Mouse (Mus musculus): ENCODE results near the gene Fam57b. TPM values are rescaled to one million over a fixed set of nuclear protein-coding genes. Genes with fewer than 3 reads are reported as not detected.

Gene Fam57b
- polyA plus RNA-seq, 1 experiment from 2014 or later: 64.4 TPM

- ATAC-seq (ENCODE audit: low read depth): peak; percentile 93
- WGBS: 3% methylated on average over 42 of the region's 42 CpGs
- H3K27ac ChIP-seq (ENCODE audit: low read depth, low read length): peak within 1 kb of the TSS; percentile 36
- peaks cover 18% of the 10 kb centered on the region for H3K4me1 ChIP-seq (ENCODE audit: control insufficient read depth, insufficient read depth, low read length)
- H3K9me3 ChIP-seq (ENCODE audit: control insufficient read depth, low read length): no peaks in the 10 kb centered on the region
- no peaks in the 10 kb centered on the region for H3K27me3 ChIP-seq (ENCODE audit: control insufficient read depth, insufficient read depth, low read length)
- peaks cover 21% of the 10 kb centered on the region for H3K36me3 ChIP-seq (ENCODE audit: control insufficient read depth, insufficient read depth, low read length)
- H3K4me3 ChIP-seq (ENCODE audit: low read depth, low read length): peak within 1 kb of the TSS; percentile 38
- H3K4me2 ChIP-seq (ENCODE audit: low read depth, low read length): peak within 1 kb of the TSS; percentile 61
- H3K9ac ChIP-seq (replicated peaks; ENCODE audit: low read depth, low read length): peak within 1 kb of the TSS; percentile 56
Measured at GRCm38 (mm10) chr7:126861429-126862130, 64.1 kb downstream of the Fam57b start, which contains the start of gene Hirip3. Gene Hirip3 (plus strand): TSS chr7:126861972.

GRCm38 (mm10) chr7:126862147-126862784 is 64.8 kb downstream of the Fam57b start, which contains the start of gene Ino80e:
Gene Ino80e (minus strand): TSS chr7:126862377.
- peak within 1 kb of the TSS; percentile 36 for H3K27ac ChIP-seq (ENCODE audit: low read depth, low read length)
- H3K36me3 ChIP-seq (ENCODE audit: control insufficient read depth, insufficient read depth, low read length): peaks cover 27% of the 10 kb centered on the region
- peak within 1 kb of the TSS; percentile 56 for H3K9ac ChIP-seq (replicated peaks; ENCODE audit: low read depth, low read length)
- peak; percentile 68 for ATAC-seq (ENCODE audit: low read depth)
- peaks cover 18% of the 10 kb centered on the region for H3K4me1 ChIP-seq (ENCODE audit: control insufficient read depth, insufficient read depth, low read length)
- H3K9me3 ChIP-seq (ENCODE audit: control insufficient read depth, low read length): no peaks in the 10 kb centered on the region
- H3K27me3 ChIP-seq (ENCODE audit: control insufficient read depth, insufficient read depth, low read length): no peaks in the 10 kb centered on the region
- H3K4me2 ChIP-seq (ENCODE audit: low read depth, low read length): peak within 1 kb of the TSS; percentile 61
- H3K4me3 ChIP-seq (ENCODE audit: low read depth, low read length): peak within 1 kb of the TSS; percentile 38
- under 1% methylated on average over 41 of the region's 41 CpGs for WGBS

GRCm38 (mm10) chr7:126863791-126864190 is 66.3 kb downstream of the Fam57b start:
- 63% methylated on average over 6 of the region's 6 CpGs for WGBS
- Histone ChIP-seq H3K4me2 (ENCODE audit: low read depth, low read length) (peak overlapping the region; percentile 61), H3K27me3 (ENCODE audit: control insufficient read depth, insufficient read depth, low read length) (no peaks in the 10 kb centered on the region), H3K4me1 (ENCODE audit: control insufficient read depth, insufficient read depth, low read length) (peaks cover 18% of the 10 kb centered on the region), H3K4me3 (ENCODE audit: low read depth, low read length) (no peak overlapping the region), H3K9me3 (ENCODE audit: control insufficient read depth, low read length) (no peaks in the 10 kb centered on the region), H3K36me3 (ENCODE audit: control insufficient read depth, insufficient read depth, low read length) (peaks cover 38% of the 10 kb centered on the region), H3K9ac (replicated peaks; ENCODE audit: low read depth, low read length) (peak overlapping the region; percentile 56; the same call in 1 of the 2 replicates), H3K27ac (ENCODE audit: low read depth, low read length) (no peak overlapping the region)
- no peak for ATAC-seq (ENCODE audit: low read depth)

GRCm38 (mm10) chr7:126867534-126867933 is 70.1 kb downstream of the Fam57b start:
- peaks cover 72% of the 10 kb centered on the region for H3K36me3 ChIP-seq (ENCODE audit: control insufficient read depth, insufficient read depth, low read length)
- 90% methylated on average over 2 of the region's 2 CpGs for WGBS
- H3K27me3 ChIP-seq (ENCODE audit: control insufficient read depth, insufficient read depth, low read length): no peaks in the 10 kb centered on the region
- H3K9ac ChIP-seq (replicated peaks; ENCODE audit: low read depth, low read length): no peak overlapping the region
- H3K9me3 ChIP-seq (ENCODE audit: control insufficient read depth, low read length): no peaks in the 10 kb centered on the region
- ATAC-seq (ENCODE audit: low read depth): no peak
- no peak overlapping the region for H3K4me2 ChIP-seq (ENCODE audit: low read depth, low read length)
- H3K4me1 ChIP-seq (ENCODE audit: control insufficient read depth, insufficient read depth, low read length): peaks cover 12% of the 10 kb centered on the region
- H3K27ac ChIP-seq (ENCODE audit: low read depth, low read length): no peak overlapping the region
- H3K4me3 ChIP-seq (ENCODE audit: low read depth, low read length): no peak overlapping the region

GRCm38 (mm10) chr7:126868003-126868402 is 70.5 kb downstream of the Fam57b start:
- Histone ChIP-seq H3K4me3 (ENCODE audit: low read depth, low read length) (no peak overlapping the region), H3K27ac (ENCODE audit: low read depth, low read length) (no peak overlapping the region), H3K27me3 (ENCODE audit: control insufficient read depth, insufficient read depth, low read length) (no peaks in the 10 kb centered on the region), H3K4me1 (ENCODE audit: control insufficient read depth, insufficient read depth, low read length) (peaks cover 8% of the 10 kb centered on the region), H3K36me3 (ENCODE audit: control insufficient read depth, insufficient read depth, low read length) (peaks cover 77% of the 10 kb centered on the region), H3K9ac (replicated peaks; ENCODE audit: low read depth, low read length) (0 out of 2 replicates have a peak overlapping the region, but pooled peaks have one; percentile 16), H3K9me3 (ENCODE audit: control insufficient read depth, low read length) (no peaks in the 10 kb centered on the region), H3K4me2 (ENCODE audit: low read depth, low read length) (no peak overlapping the region)
- 90% methylated on average over 12 of the region's 12 CpGs for WGBS
- no peak for ATAC-seq (ENCODE audit: low read depth)

- Histone ChIP-seq H3K27ac (ENCODE audit: low read depth, low read length) (no peak overlapping the region), H3K4me1 (ENCODE audit: control insufficient read depth, insufficient read depth, low read length) (no peaks in the 10 kb centered on the region), H3K27me3 (ENCODE audit: control insufficient read depth, insufficient read depth, low read length) (no peaks in the 10 kb centered on the region), H3K36me3 (ENCODE audit: control insufficient read depth, insufficient read depth, low read length) (peaks cover 93% of the 10 kb centered on the region), H3K4me3 (ENCODE audit: low read depth, low read length) (no peak overlapping the region), H3K9ac (replicated peaks; ENCODE audit: low read depth, low read length) (no peak overlapping the region), H3K9me3 (ENCODE audit: control insufficient read depth, low read length) (no peaks in the 10 kb centered on the region), H3K4me2 (ENCODE audit: low read depth, low read length) (no peak overlapping the region)
- 90% methylated on average over 23 of the region's 23 CpGs for WGBS
- no peak for ATAC-seq (ENCODE audit: low read depth)
Measured at GRCm38 (mm10) chr7:126869780-126870519, 72.5 kb downstream of the Fam57b start.

GRCm38 (mm10) chr7:126870520-126870891 is 73.0 kb downstream of the Fam57b start:
- Histone ChIP-seq H3K27me3 (ENCODE audit: control insufficient read depth, insufficient read depth, low read length) (no peaks in the 10 kb centered on the region), H3K4me1 (ENCODE audit: control insufficient read depth, insufficient read depth, low read length) (no peaks in the 10 kb centered on the region), H3K9ac (replicated peaks; ENCODE audit: low read depth, low read length) (no peak overlapping the region), H3K4me2 (ENCODE audit: low read depth, low read length) (no peak overlapping the region), H3K4me3 (ENCODE audit: low read depth, low read length) (no peak overlapping the region), H3K9me3 (ENCODE audit: control insufficient read depth, low read length) (no peaks in the 10 kb centered on the region), H3K27ac (ENCODE audit: low read depth, low read length) (no peak overlapping the region), H3K36me3 (ENCODE audit: control insufficient read depth, insufficient read depth, low read length) (peaks cover 93% of the 10 kb centered on the region)
- no peak for ATAC-seq (ENCODE audit: low read depth)
- WGBS: 100% methylated on average over 2 of the region's 2 CpGs

- H3K36me3 ChIP-seq (ENCODE audit: control insufficient read depth, insufficient read depth, low read length): peaks cover 73% of the 10 kb centered on the region
- H3K4me2 ChIP-seq (ENCODE audit: low read depth, low read length): no peak overlapping the region
- no peaks in the 10 kb centered on the region for H3K27me3 ChIP-seq (ENCODE audit: control insufficient read depth, insufficient read depth, low read length)
- no peak overlapping the region for H3K4me3 ChIP-seq (ENCODE audit: low read depth, low read length)
- no peak overlapping the region for H3K27ac ChIP-seq (ENCODE audit: low read depth, low read length)
- H3K4me1 ChIP-seq (ENCODE audit: control insufficient read depth, insufficient read depth, low read length): peaks cover 16% of the 10 kb centered on the region
- no peak overlapping the region for H3K9ac ChIP-seq (replicated peaks; ENCODE audit: low read depth, low read length)
- H3K9me3 ChIP-seq (ENCODE audit: control insufficient read depth, low read length): no peaks in the 10 kb centered on the region
- 100% methylated on average over 1 of the region's 1 CpGs for WGBS
- ATAC-seq (ENCODE audit: low read depth): no peak
Measured at GRCm38 (mm10) chr7:126877239-126877638, 79.8 kb downstream of the Fam57b start.
